Mouse (Mus musculus) neural tube, embryonic 13.5 days (tissue): ENCODE data around the gene Map2. TPM values are rescaled to one million over a fixed set of nuclear protein-coding genes. Genes with fewer than 3 reads are reported as not detected.

Experiments
- ATAC-seq: fragments of 200-750 bp; cut with Nextera tagmentation; 2 replicates; pipeline ENCODE4 v1.8.0; 2017; ENCODE audit warnings: low read depth, mild to moderate bottlenecking, moderate TSS enrichment, moderate library complexity
- H3K27ac ChIP-seq: fragments of 300-500 bp; sonication (generic); replicated peaks from 2 replicates; pipeline ENCODE4 v1.5.1; 2015; ENCODE audit warnings: moderate library complexity, mild to moderate bottlenecking, inconsistent platforms
- H3K27me3 ChIP-seq: fragments of 300-500 bp; sonication (generic); 2 replicates; pipeline ENCODE4 v1.6.1; 2015; ENCODE audit warnings: mild to moderate bottlenecking, inconsistent platforms
- H3K36me3 ChIP-seq: fragments of 300-500 bp; sonication (generic); 2 replicates; pipeline ENCODE4 v1.6.1; 2015; ENCODE audit warnings: mild to moderate bottlenecking, inconsistent platforms
- H3K4me1 ChIP-seq: fragments of 300-500 bp; sonication (generic); replicated peaks from 2 replicates; pipeline ENCODE4 v1.6.1; 2015; ENCODE audit warnings: inconsistent platforms
- H3K4me2 ChIP-seq: fragments of 300-500 bp; sonication (generic); 2 replicates; pipeline ENCODE4 v1.6.1; 2015; ENCODE audit warnings: inconsistent platforms, mild to moderate bottlenecking, moderate library complexity
- H3K4me3 ChIP-seq: fragments of 300-500 bp; sonication (generic); 2 replicates; pipeline ENCODE4 v1.5.1; 2015; ENCODE audit warnings: mild to moderate bottlenecking, inconsistent platforms
- H3K9ac ChIP-seq: fragments of 300-500 bp; sonication (generic); 2 replicates; pipeline ENCODE4 v1.6.1; 2015; ENCODE audit warnings: moderate library complexity, mild to moderate bottlenecking, inconsistent platforms
- H3K9me3 ChIP-seq: fragments of 300-500 bp; sonication (generic); 2 replicates; pipeline ENCODE4 v1.6.1; 2016; ENCODE audit warnings: inconsistent platforms
- WGBS: fragments of 180-500 bp; shearing (Covaris S2); methylation state at CpG from one replicate; pipeline ENCODE4 v1.1.7; 2015; 5-methylcytosine and 5-hydroxymethylcytosine counted together
- polyA plus RNA-seq: library from polyadenylated mRNA; unstranded; fragments of >200 nt; fragmentation: Nextera tagmentation; extraction: Ambion mirVana; gene quantifications from 2 replicates; pipeline ENCODE4 v1.2.1, GENCODE M21; 2015

Gene Map2
- polyA plus RNA-seq, 1 experiment from 2014 or later, result 356 TPM

DNA sequence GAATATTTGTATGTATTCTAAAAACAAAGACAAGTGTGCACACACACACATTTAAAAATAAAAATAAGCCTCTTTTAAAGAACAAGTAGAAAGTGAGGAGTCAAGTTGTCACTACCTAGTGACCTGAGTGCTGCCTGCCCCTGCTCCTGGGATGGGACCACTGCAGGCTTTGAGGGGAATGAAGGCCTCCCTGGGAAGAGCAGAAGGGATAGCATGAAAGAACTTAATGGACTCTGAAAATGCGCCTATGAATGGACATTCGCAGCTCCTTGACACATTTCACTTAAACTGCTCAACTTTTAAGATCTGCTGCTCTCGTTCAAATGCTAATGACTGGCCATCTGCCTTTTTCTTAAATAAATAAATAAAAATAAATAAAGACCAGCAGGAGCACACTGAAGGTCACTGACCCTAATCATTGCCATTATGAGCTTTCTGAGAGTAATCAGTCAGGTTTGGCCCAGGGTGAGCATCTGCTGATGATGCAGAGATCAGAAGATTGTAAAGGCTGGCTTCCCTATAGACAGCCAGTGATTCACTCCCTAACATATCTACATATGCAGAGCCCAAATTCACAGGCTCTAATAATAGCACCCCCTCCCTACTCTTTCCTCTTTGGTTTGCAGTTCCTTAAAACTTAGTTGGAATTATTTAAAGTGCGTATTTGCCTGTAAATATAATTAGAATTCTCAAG is 91.3 kb downstream of the Map2 start:
- H3K27me3 ChIP-seq, result no peaks in the 10 kb centered on the region
- no peak overlapping the region for H3K4me3 ChIP-seq
- H3K9ac ChIP-seq, result no peak overlapping the region
- no peaks in the 10 kb centered on the region for H3K36me3 ChIP-seq
- WGBS, result 24% methylated on average over 4 of the region's 4 CpGs
- peaks cover 23% of the 10 kb centered on the region for H3K4me1 ChIP-seq
- ATAC-seq, result no peak
- no peak overlapping the region for H3K27ac ChIP-seq
- no peaks in the 10 kb centered on the region for H3K9me3 ChIP-seq
- no peak overlapping the region for H3K4me2 ChIP-seq

GRCm38 (mm10) chr1:66277663-66278062 is 102.6 kb downstream of the Map2 start:
- ATAC-seq, result peak; percentile 76
- H3K9me3 ChIP-seq, result no peaks in the 10 kb centered on the region
- H3K4me3 ChIP-seq, result no peak overlapping the region
- H3K4me2 ChIP-seq, result no peak overlapping the region
- 0 out of 2 replicates have a peak, but pooled peaks cover 5% of the 10 kb centered on the region for H3K36me3 ChIP-seq
- 88% methylated on average over 5 of the region's 5 CpGs for WGBS
- H3K27me3 ChIP-seq, result no peaks in the 10 kb centered on the region
- H3K27ac ChIP-seq, result no peak overlapping the region
- peaks cover 8% of the 10 kb centered on the region for H3K4me1 ChIP-seq
- H3K9ac ChIP-seq, result no peak overlapping the region

DNA sequence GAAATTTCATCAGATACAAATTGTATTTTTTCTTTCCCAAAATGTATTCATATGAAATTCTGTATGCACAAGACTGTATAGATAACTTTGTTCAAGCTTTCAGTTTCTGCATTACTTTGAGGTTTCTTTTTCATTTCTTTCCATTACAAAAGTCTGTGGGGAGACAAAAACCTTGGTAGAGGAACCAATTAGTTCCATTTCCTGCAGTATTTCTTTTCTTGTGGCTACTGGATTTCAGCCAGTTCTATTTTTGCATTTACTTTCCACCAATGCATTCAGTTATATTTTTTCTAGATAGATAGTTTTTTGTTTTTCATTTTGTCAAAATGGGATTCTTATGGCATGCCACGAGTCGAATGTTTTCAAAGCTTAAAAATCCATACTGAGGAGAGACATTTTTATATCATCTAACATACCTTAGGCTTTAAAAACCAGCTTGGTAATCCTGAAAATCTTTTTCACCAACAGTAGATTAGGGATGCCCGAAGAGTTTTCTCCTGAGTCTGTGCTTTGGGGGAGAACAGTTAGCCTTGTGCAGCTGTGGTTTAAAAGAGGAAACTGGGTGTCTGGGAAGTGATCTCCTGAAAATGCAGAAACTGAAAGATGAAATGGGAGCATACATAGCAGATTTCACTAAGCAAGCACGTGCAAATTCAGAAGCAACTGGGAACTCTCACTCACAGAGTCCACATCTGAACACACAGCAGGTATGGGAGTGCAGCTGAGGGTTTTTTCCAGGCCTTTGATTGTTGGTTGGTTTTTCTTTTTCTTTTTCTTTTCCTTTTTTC is 104.3 kb downstream of the Map2 start:
- WGBS, result 87% methylated on average over 4 of the region's 4 CpGs
- H3K27me3 ChIP-seq, result no peaks in the 10 kb centered on the region
- no peak overlapping the region for H3K4me3 ChIP-seq
- ATAC-seq, result no peak
- H3K4me1 ChIP-seq, result peaks cover 8% of the 10 kb centered on the region
- no peak overlapping the region for H3K9ac ChIP-seq
- no peak overlapping the region for H3K27ac ChIP-seq
- no peaks in the 10 kb centered on the region for H3K9me3 ChIP-seq
- H3K4me2 ChIP-seq, result no peak overlapping the region
- 0 out of 2 replicates have a peak, but pooled peaks cover 5% of the 10 kb centered on the region for H3K36me3 ChIP-seq

- Histone ChIP-seq H3K9ac (no peak overlapping the region), H3K27me3 (no peaks in the 10 kb centered on the region), H3K4me1 (peaks cover 8% of the 10 kb centered on the region), H3K27ac (no peak overlapping the region), H3K9me3 (no peaks in the 10 kb centered on the region), H3K36me3 (0 out of 2 replicates have a peak, but pooled peaks cover 5% of the 10 kb centered on the region), H3K4me2 (no peak overlapping the region), H3K4me3 (no peak overlapping the region)
- WGBS, result 86% methylated on average over 4 of the region's 4 CpGs
- ATAC-seq, result no peak
Measured at GRCm38 (mm10) chr1:66280152-66280551, 105.1 kb downstream of the Map2 start.

- no peak overlapping the region for H3K4me3 ChIP-seq
- peak overlapping the region; percentile 40 for H3K27ac ChIP-seq
- WGBS, result 50% methylated on average over 3 of the region's 3 CpGs
- H3K4me2 ChIP-seq, result no peak overlapping the region
- 0 out of 2 replicates have a peak, but pooled peaks cover 5% of the 10 kb centered on the region for H3K36me3 ChIP-seq
- H3K9ac ChIP-seq, result no peak overlapping the region
- no peaks in the 10 kb centered on the region for H3K9me3 ChIP-seq
- ATAC-seq, result no peak
- H3K27me3 ChIP-seq, result no peaks in the 10 kb centered on the region
- peaks cover 8% of the 10 kb centered on the region for H3K4me1 ChIP-seq
Measured at GRCm38 (mm10) chr1:66282447-66282846, 107.4 kb downstream of the Map2 start.

DNA sequence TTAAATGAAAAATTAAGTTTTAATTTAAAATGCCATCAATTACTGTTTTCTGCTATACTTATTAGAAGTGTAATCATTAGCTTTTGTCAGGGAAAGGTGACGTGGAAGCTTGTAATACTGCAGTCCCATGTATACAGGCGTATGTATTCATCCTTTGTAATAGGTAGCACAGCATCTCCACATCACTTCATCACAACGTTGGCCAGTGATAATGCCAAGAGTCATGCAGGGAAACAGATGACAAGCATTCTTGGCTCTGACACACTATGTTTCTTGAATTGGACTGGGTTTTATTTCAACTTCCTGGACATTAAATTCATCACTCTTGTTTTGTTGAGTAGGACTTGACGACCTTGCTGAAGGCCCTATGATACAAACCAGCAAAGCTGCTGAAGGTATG is 113.9 kb downstream of the Map2 start:
- no peak for ATAC-seq
- Histone ChIP-seq H3K27ac (no peak overlapping the region), H3K4me2 (no peak overlapping the region), H3K27me3 (no peaks in the 10 kb centered on the region), H3K9ac (no peak overlapping the region), H3K36me3 (no peaks in the 10 kb centered on the region), H3K4me1 (no peaks in the 10 kb centered on the region), H3K4me3 (no peak overlapping the region), H3K9me3 (no peaks in the 10 kb centered on the region)
- 88% methylated on average over 4 of the region's 4 CpGs for whole genome bisulfite sequencing

GRCm38 (mm10) chr1:66292121-66292881 is 117.2 kb downstream of the Map2 start:
- WGBS, result 80% methylated on average over 3 of the region's 3 CpGs
- H3K4me1 ChIP-seq, result 0 out of 2 replicates have a peak, but pooled peaks cover 7% of the 10 kb centered on the region
- H3K27ac ChIP-seq, result no peak overlapping the region
- H3K27me3 ChIP-seq, result no peaks in the 10 kb centered on the region
- ATAC-seq, result no peak
- H3K4me3 ChIP-seq, result no peak overlapping the region
- no peak overlapping the region for H3K4me2 ChIP-seq
- H3K9ac ChIP-seq, result no peak overlapping the region
- H3K36me3 ChIP-seq, result no peaks in the 10 kb centered on the region
- H3K9me3 ChIP-seq, result no peaks in the 10 kb centered on the region

GRCm38 (mm10) chr1:66299376-66299775 is 124.3 kb downstream of the Map2 start:
- 43% methylated on average over 6 of the region's 6 CpGs for WGBS
- peaks cover 11% of the 10 kb centered on the region for H3K4me1 ChIP-seq
- no peaks in the 10 kb centered on the region for H3K36me3 ChIP-seq
- H3K4me2 ChIP-seq, result no peak overlapping the region
- no peak overlapping the region for H3K9ac ChIP-seq
- no peak for ATAC-seq
- no peak overlapping the region for H3K4me3 ChIP-seq
- no peaks in the 10 kb centered on the region for H3K27me3 ChIP-seq
- H3K9me3 ChIP-seq, result no peaks in the 10 kb centered on the region
- no peak overlapping the region for H3K27ac ChIP-seq

GRCm38 (mm10) chr1:66320378-66321135 is 145.5 kb downstream of the Map2 start:
- Histone ChIP-seq H3K4me1 (peaks cover 42% of the 10 kb centered on the region), H3K4me3 (peak overlapping the region; percentile 13; the same call in 1 of the 2 replicates), H3K4me2 (peak overlapping the region; percentile 70), H3K9me3 (no peaks in the 10 kb centered on the region), H3K9ac (peak overlapping the region; percentile 54), H3K27me3 (no peaks in the 10 kb centered on the region), H3K27ac (peak overlapping the region; percentile 97), H3K36me3 (no peaks in the 10 kb centered on the region)
- 43% methylated on average over 2 of the region's 2 CpGs for WGBS
- peak; percentile 48 for ATAC-seq

DNA sequence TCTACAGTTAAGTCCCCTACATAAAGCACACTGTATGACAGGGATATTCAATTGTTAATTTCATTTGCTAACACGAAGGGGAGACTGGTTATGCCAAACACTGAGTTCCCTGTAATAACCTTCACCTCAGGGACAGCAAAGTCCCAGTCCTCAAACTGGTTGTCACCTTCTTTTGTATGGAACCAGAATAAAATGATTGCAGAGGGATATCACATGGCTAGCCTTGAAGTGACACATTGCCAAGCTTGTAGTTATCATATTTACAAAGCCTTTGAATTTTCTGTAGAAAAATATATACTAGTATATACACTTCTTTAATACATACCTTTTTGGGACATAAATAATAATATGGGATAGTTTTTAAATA is 146.0 kb downstream of the Map2 start:
- H3K4me3 ChIP-seq, result peak overlapping the region; percentile 13; the same call in 1 of the 2 replicates
- peak; percentile 28 for ATAC-seq
- WGBS, result 20% methylated on average over 1 of the region's 1 CpGs
- no peaks in the 10 kb centered on the region for H3K9me3 ChIP-seq
- H3K4me1 ChIP-seq, result peaks cover 44% of the 10 kb centered on the region
- H3K36me3 ChIP-seq, result no peaks in the 10 kb centered on the region
- H3K27me3 ChIP-seq, result no peaks in the 10 kb centered on the region
- H3K4me2 ChIP-seq, result peak overlapping the region; percentile 70
- H3K9ac ChIP-seq, result peak overlapping the region; percentile 54
- peak overlapping the region; percentile 97 for H3K27ac ChIP-seq

DNA sequence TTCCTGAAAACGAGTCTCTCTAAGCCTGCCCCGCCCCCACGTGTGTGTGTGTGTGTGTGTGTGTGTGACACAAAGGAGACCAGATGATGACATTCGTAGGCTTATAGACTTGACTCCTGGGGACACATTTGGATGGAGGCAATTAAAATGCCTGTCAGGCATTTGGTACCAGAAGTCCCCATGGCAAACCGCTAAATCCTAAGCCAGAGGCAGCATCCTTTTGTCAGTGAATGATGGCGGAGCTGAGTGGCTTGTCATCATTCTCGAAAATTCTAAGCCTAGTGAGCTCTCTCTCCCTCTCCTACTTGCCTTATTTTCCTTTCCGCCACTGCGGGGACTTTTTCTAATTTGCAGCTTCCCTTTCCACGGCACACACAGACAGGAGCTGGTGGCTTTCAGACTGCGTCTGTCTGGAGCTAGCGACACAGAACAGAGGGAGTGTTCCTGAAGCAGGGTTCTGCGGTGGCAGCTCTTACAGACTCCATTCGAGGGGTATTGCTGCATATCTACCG is 146.6 kb downstream of the Map2 start:
- Histone ChIP-seq H3K4me2 (peak overlapping the region; percentile 70), H3K27me3 (no peaks in the 10 kb centered on the region), H3K36me3 (no peaks in the 10 kb centered on the region), H3K4me1 (peaks cover 48% of the 10 kb centered on the region), H3K9ac (peak overlapping the region; percentile 88), H3K9me3 (no peaks in the 10 kb centered on the region), H3K27ac (peak overlapping the region; percentile 97), H3K4me3 (peak overlapping the region; percentile 52)
- WGBS, result 12% methylated on average over 15 of the region's 15 CpGs
- ATAC-seq, result peak; percentile 89
